Mouse (Mus musculus) stomach, postnatal 0 days (tissue): ENCODE results near the gene Tor2a. TPM values are rescaled to one million over a fixed set of nuclear protein-coding genes. Genes with fewer than 3 reads are reported as not detected.

Experiments
- ATAC-seq: fragments of 200-750 bp; cut with Nextera tagmentation; 2 replicates; pipeline ENCODE4 v1.8.0; 2017; ENCODE audit not compliant: low FRiP score, low TSS enrichment
- DNase-seq: peaks from one replicate; pipeline ENCODE4 v3.0.0-alpha.2; 2016; ENCODE audit warnings: low spot score
- H3K27ac ChIP-seq: fragments of 300-500 bp; sonication (generic); replicated peaks from 2 replicates; pipeline ENCODE4 v1.5.1; 2014; ENCODE audit warnings: mild to moderate bottlenecking, control low read depth
- H3K27me3 ChIP-seq: fragments of 300-500 bp; sonication (generic); 2 replicates; pipeline ENCODE4 v1.6.1; 2014; ENCODE audit warnings: low read length; ENCODE audit not compliant: control insufficient read depth, insufficient read depth
- H3K36me3 ChIP-seq: fragments of 300-500 bp; sonication (generic); 2 replicates; pipeline ENCODE4 v1.6.1; 2014; ENCODE audit warnings: low read length, mixed read lengths; ENCODE audit not compliant: control insufficient read depth, insufficient read depth
- H3K4me1 ChIP-seq: fragments of 300-500 bp; sonication (generic); replicated peaks from 2 replicates; pipeline ENCODE4 v1.6.1; 2014; ENCODE audit warnings: antibody characterized with exemption; ENCODE audit not compliant: control insufficient read depth, insufficient read depth
- H3K4me2 ChIP-seq: fragments of 300-500 bp; sonication (generic); replicated peaks from 2 replicates; pipeline ENCODE4 v1.6.1; 2014; ENCODE audit warnings: low read depth, mild to moderate bottlenecking, control low read depth, moderate library complexity
- H3K4me3 ChIP-seq: fragments of 300-500 bp; sonication (generic); 2 replicates; pipeline ENCODE4 v1.5.1; 2014; ENCODE audit warnings: low read depth, low read length, control low read depth
- H3K9ac ChIP-seq: fragments of 300-500 bp; sonication (generic); 2 replicates; pipeline ENCODE4 v1.6.1; 2014; ENCODE audit warnings: mild to moderate bottlenecking, low read length, control low read depth, mixed read lengths
- H3K9me3 ChIP-seq: fragments of 300-500 bp; sonication (generic); 2 replicates; pipeline ENCODE4 v1.6.1; 2016; ENCODE audit warnings: low read length; ENCODE audit not compliant: control insufficient read depth
- CTCF ChIP-seq: IDR thresholded peaks from 2 replicates; pipeline ENCODE4 v1.5.1; 2016; ENCODE audit warnings: antibody characterized with exemption, low read depth, mild to moderate bottlenecking, moderate library complexity
- EP300 ChIP-seq: optimal IDR thresholded peaks from 2 replicates; pipeline ENCODE3; 2016; ENCODE audit warnings: antibody characterized with exemption
- WGBS: fragments of 180-500 bp; shearing (Covaris S2); extraction: QIAGEN DNeasy Blood & Tissue Kit; methylation state at CpG from one replicate; pipeline ENCODE4 v1.1.7; 2014; 5-methylcytosine and 5-hydroxymethylcytosine counted together
- polyA plus RNA-seq: library from polyadenylated mRNA; unstranded; fragments of >200 nt; fragmentation: Nextera tagmentation; extraction: Ambion mirVana; gene quantifications from 2 replicates; pipeline ENCODE4 v1.2.1, GENCODE M21; 2015

Tor2a gene
- polyA plus RNA-seq, 1 experiment from 2014 or later = 45.9 TPM

GRCm38 (mm10) chr2:32724832-32725790 is 31.9 kb upstream of the Tor2a start:
- Histone ChIP-seq H3K9me3 (no peaks in the 10 kb centered on the region), H3K4me1 (peaks cover 5% of the 10 kb centered on the region; the same call in 1 of the 2 replicates), H3K36me3 (no peaks in the 10 kb centered on the region), H3K27me3 (no peaks in the 10 kb centered on the region), H3K4me2 (no peak overlapping the region), H3K27ac (no peak overlapping the region), H3K4me3 (no peak overlapping the region), H3K9ac (no peak overlapping the region)
- WGBS = 67% methylated on average over 16 of the region's 16 CpGs
- DNase-seq = no peak
- no peak for TF ChIP-seq EP300
- TF ChIP-seq CTCF = no peak
- ATAC-seq = no peak

- peak overlapping the region; percentile 53 for H3K4me2 ChIP-seq
- no peaks in the 10 kb centered on the region for H3K4me1 ChIP-seq
- WGBS = under 1% methylated on average over 16 of the region's 16 CpGs
- DNase-seq (peak; percentile 90), ATAC-seq (peak; percentile 94)
- no peak for TF ChIP-seq CTCF
- TF ChIP-seq EP300 = no peak
- H3K36me3 ChIP-seq = no peaks in the 10 kb centered on the region
- peak overlapping the region; percentile 34 for H3K4me3 ChIP-seq
- no peaks in the 10 kb centered on the region for H3K27me3 ChIP-seq
- H3K9ac ChIP-seq = peak overlapping the region; percentile 47
- H3K9me3 ChIP-seq = no peaks in the 10 kb centered on the region
- H3K27ac ChIP-seq = peak overlapping the region; percentile 70
Measured at GRCm38 (mm10) chr2:32727435-32727834, 29.6 kb upstream of the Tor2a start.

GRCm38 (mm10) chr2:32728463-32728862 is 28.6 kb upstream of the Tor2a start:
- Histone ChIP-seq H3K4me1 (no peaks in the 10 kb centered on the region), H3K27ac (0 out of 2 replicates have a peak overlapping the region, but pooled peaks have one; percentile 4)

GRCm38 (mm10) chr2:32729547-32729946 is 27.5 kb upstream of the Tor2a start:
- Histone ChIP-seq H3K36me3 (no peaks in the 10 kb centered on the region), H3K4me2 (no peak overlapping the region), H3K27me3 (no peaks in the 10 kb centered on the region), H3K27ac (no peak overlapping the region), H3K9ac (no peak overlapping the region), H3K9me3 (no peaks in the 10 kb centered on the region), H3K4me1 (no peaks in the 10 kb centered on the region), H3K4me3 (no peak overlapping the region)
- ATAC-seq (no peak), DNase-seq (no peak)
- TF ChIP-seq EP300 (no peak), CTCF (no peak)
- 74% methylated on average over 4 of the region's 4 CpGs for WGBS

More at GRCm38 (mm10) chr2:32728463-32728862, 28.6 kb upstream of the Tor2a start:
- H3K9me3 ChIP-seq = no peaks in the 10 kb centered on the region
- TF ChIP-seq EP300 (no peak), CTCF (no peak)
- no peaks in the 10 kb centered on the region for H3K36me3 ChIP-seq
- H3K9ac ChIP-seq = peak overlapping the region; percentile 23; the same call in 1 of the 2 replicates
- DNase-seq (no peak), ATAC-seq (no peak)
- no peaks in the 10 kb centered on the region for H3K27me3 ChIP-seq
- H3K4me2 ChIP-seq = peak overlapping the region; percentile 25
- 54% methylated on average over 7 of the region's 7 CpGs for WGBS
- peak overlapping the region; percentile 34; the same call in 1 of the 2 replicates for H3K4me3 ChIP-seq

GRCm38 (mm10) chr2:32730854-32731253 is 26.2 kb upstream of the Tor2a start:
- H3K4me2 ChIP-seq = 0 out of 2 replicates have a peak overlapping the region, but pooled peaks have one; percentile 11
- TF ChIP-seq EP300 = no peak
- no peak for TF ChIP-seq CTCF
- H3K4me1 ChIP-seq = no peaks in the 10 kb centered on the region
- no peak for ATAC-seq
- no peaks in the 10 kb centered on the region for H3K27me3 ChIP-seq
- H3K9me3 ChIP-seq = no peaks in the 10 kb centered on the region
- DNase-seq = no peak
- WGBS = 21% methylated on average over 11 of the region's 11 CpGs
- no peak overlapping the region for H3K4me3 ChIP-seq
- no peaks in the 10 kb centered on the region for H3K36me3 ChIP-seq
- peak overlapping the region; percentile 45; the same call in 1 of the 2 replicates for H3K27ac ChIP-seq
- peak overlapping the region; percentile 27; the same call in 1 of the 2 replicates for H3K9ac ChIP-seq

GRCm38 (mm10) chr2:32731911-32732310 is 25.1 kb upstream of the Tor2a start:
- TF ChIP-seq EP300 (no peak), CTCF (no peak)
- Histone ChIP-seq H3K27me3 (no peaks in the 10 kb centered on the region), H3K9ac (no peak overlapping the region), H3K9me3 (no peaks in the 10 kb centered on the region), H3K4me2 (no peak overlapping the region), H3K4me1 (no peaks in the 10 kb centered on the region), H3K36me3 (no peaks in the 10 kb centered on the region), H3K4me3 (no peak overlapping the region), H3K27ac (peak overlapping the region; percentile 40; the same call in 1 of the 2 replicates)
- DNase-seq = no peak
- 48% methylated on average over 4 of the region's 4 CpGs for WGBS
- no peak for ATAC-seq
